Mouse (Mus musculus): ENCODE data around the gene Olfr1465. TPM values are rescaled to one million over a fixed set of nuclear protein-coding genes. Genes with fewer than 3 reads are reported as not detected.

The Olfr1465 gene
- not detected for polyA plus RNA-seq (2015; fragmentation: Illumina TruSeq; extraction: RNeasy Lipid Tissue Mini Kit (QIAGEN cat#74804); ENCODE audit: insufficient read depth, low replicate concordance)

GRCm38 (mm10) chr19:13315441-13315840, at the start of gene Olfr1465:
Gene Olfr1465 (minus strand): TSS chr19:13315541.

GRCm38 (mm10) chr19:13361936-13362335, 46.6 kb upstream of the Olfr1465 start, which contains the start of gene Olfr1467:
Gene Olfr1467 (plus strand): TSS chr19:13362236.

GRCm38 (mm10) chr19:13338562-13338961, 23.2 kb upstream of the Olfr1465 start, which contains the start of gene Olfr1466:
Gene Olfr1466 (plus strand): TSS chr19:13338862.

Other genes starting within 250 kb of the Olfr1465 start
- not detected for gene Olfr1457, start 217.7 kb downstream of the Olfr1465 start, polyA plus RNA-seq (2015; fragmentation: Illumina TruSeq; extraction: RNeasy Lipid Tissue Mini Kit (QIAGEN cat#74804); ENCODE audit: insufficient read depth, low replicate concordance)
- not detected for gene Olfr1458, start 208.8 kb downstream of the Olfr1465 start, polyA plus RNA-seq (2015; fragmentation: Illumina TruSeq; extraction: RNeasy Lipid Tissue Mini Kit (QIAGEN cat#74804); ENCODE audit: insufficient read depth, low replicate concordance)
- not detected for gene Olfr1459, start 166.0 kb downstream of the Olfr1465 start, polyA plus RNA-seq (2015; fragmentation: Illumina TruSeq; extraction: RNeasy Lipid Tissue Mini Kit (QIAGEN cat#74804); ENCODE audit: insufficient read depth, low replicate concordance)
- not detected for gene Olfr1461, start 152.5 kb downstream of the Olfr1465 start, polyA plus RNA-seq (2015; fragmentation: Illumina TruSeq; extraction: RNeasy Lipid Tissue Mini Kit (QIAGEN cat#74804); ENCODE audit: insufficient read depth, low replicate concordance)
- not detected for gene Olfr1462, start 129.8 kb downstream of the Olfr1465 start, polyA plus RNA-seq (2015; fragmentation: Illumina TruSeq; extraction: RNeasy Lipid Tissue Mini Kit (QIAGEN cat#74804); ENCODE audit: insufficient read depth, low replicate concordance)
- gene Olfr1463, start 84.2 kb downstream of the Olfr1465 start, polyA plus RNA-seq (2015; fragmentation: Illumina TruSeq; extraction: RNeasy Lipid Tissue Mini Kit (QIAGEN cat#74804); ENCODE audit: insufficient read depth, low replicate concordance), result not detected
- gene Olfr1466, start 23.3 kb upstream of the Olfr1465 start, polyA plus RNA-seq (2015; fragmentation: Illumina TruSeq; extraction: RNeasy Lipid Tissue Mini Kit (QIAGEN cat#74804); ENCODE audit: insufficient read depth, low replicate concordance), result not detected
- not detected for gene Olfr1467, start 46.7 kb upstream of the Olfr1465 start, polyA plus RNA-seq (2015; fragmentation: Illumina TruSeq; extraction: RNeasy Lipid Tissue Mini Kit (QIAGEN cat#74804); ENCODE audit: insufficient read depth, low replicate concordance)
- not detected for gene Olfr1469, start 92.3 kb upstream of the Olfr1465 start, polyA plus RNA-seq (2015; fragmentation: Illumina TruSeq; extraction: RNeasy Lipid Tissue Mini Kit (QIAGEN cat#74804); ENCODE audit: insufficient read depth, low replicate concordance)
- not detected for gene Olfr1471, start 127.9 kb upstream of the Olfr1465 start, polyA plus RNA-seq (2015; fragmentation: Illumina TruSeq; extraction: RNeasy Lipid Tissue Mini Kit (QIAGEN cat#74804); ENCODE audit: insufficient read depth, low replicate concordance)
- not detected for gene Olfr1472, start 140.5 kb upstream of the Olfr1465 start, polyA plus RNA-seq (2015; fragmentation: Illumina TruSeq; extraction: RNeasy Lipid Tissue Mini Kit (QIAGEN cat#74804); ENCODE audit: insufficient read depth, low replicate concordance)
- not detected for gene Olfr1474, start 154.0 kb upstream of the Olfr1465 start, polyA plus RNA-seq (2015; fragmentation: Illumina TruSeq; extraction: RNeasy Lipid Tissue Mini Kit (QIAGEN cat#74804); ENCODE audit: insufficient read depth, low replicate concordance)
- not detected for gene Olfr1475, start 164.7 kb upstream of the Olfr1465 start, polyA plus RNA-seq (2015; fragmentation: Illumina TruSeq; extraction: RNeasy Lipid Tissue Mini Kit (QIAGEN cat#74804); ENCODE audit: insufficient read depth, low replicate concordance)
- gene Olfr1477, start 185.0 kb upstream of the Olfr1465 start, polyA plus RNA-seq (2015; fragmentation: Illumina TruSeq; extraction: RNeasy Lipid Tissue Mini Kit (QIAGEN cat#74804); ENCODE audit: insufficient read depth, low replicate concordance), result not detected
- gene Olfr1480, start 212.4 kb upstream of the Olfr1465 start, polyA plus RNA-seq (2015; fragmentation: Illumina TruSeq; extraction: RNeasy Lipid Tissue Mini Kit (QIAGEN cat#74804); ENCODE audit: insufficient read depth, low replicate concordance), result not detected

Measured in spleen, adult 10 weeks (tissue).